Mouse (Mus musculus): ENCODE results near the gene Agap1. TPM values are rescaled to one million over a fixed set of nuclear protein-coding genes. Genes with fewer than 3 reads are reported as not detected.

The Agap1 gene
- polyA plus RNA-seq, 1 experiment from 2014 or later = 11.3 TPM

GRCm38 (mm10) chr1:89574941-89575890 lies 120.6 kb downstream of the Agap1 start:
- no peaks in the 10 kb centered on the region for H3K36me3 ChIP-seq
- ATAC-seq (replicated peaks; ENCODE audit: low FRiP score) = no peak

GRCm38 (mm10) chr1:89576174-89576890 lies 121.7 kb downstream of the Agap1 start:
- peaks cover 3% of the 10 kb centered on the region for H3K27me3 ChIP-seq
- peak overlapping the region; percentile 86 for H3K27ac ChIP-seq
- peak overlapping the region; percentile 29; the same call in 1 of the 2 replicates for H3K9ac ChIP-seq
- peaks cover 60% of the 10 kb centered on the region for H3K4me1 ChIP-seq
- ATAC-seq (replicated peaks; ENCODE audit: low FRiP score) = no peak
- H3K36me3 ChIP-seq = no peaks in the 10 kb centered on the region
- 70% methylated on average over 7 of the region's 7 CpGs for WGBS
- H3K4me3 ChIP-seq (replicated peaks) = no peak overlapping the region
- peak overlapping the region; percentile 52; the same call in 1 of the 2 replicates for H3K4me2 ChIP-seq
- H3K9me3 ChIP-seq (replicated peaks) = no peaks in the 10 kb centered on the region

More at GRCm38 (mm10) chr1:89574941-89575890, 120.6 kb downstream of the Agap1 start:
- H3K9ac ChIP-seq = no peak overlapping the region
- no peaks in the 10 kb centered on the region for H3K27me3 ChIP-seq
- H3K9me3 ChIP-seq (replicated peaks) = no peaks in the 10 kb centered on the region
- no peak overlapping the region for H3K4me3 ChIP-seq (replicated peaks)
- H3K4me1 ChIP-seq = peaks cover 61% of the 10 kb centered on the region
- H3K27ac ChIP-seq = no peak overlapping the region
- no peak overlapping the region for H3K4me2 ChIP-seq
- WGBS = 49% methylated on average over 7 of the region's 7 CpGs

- peak; percentile 38; the same call in 1 of the 2 replicates for ATAC-seq (replicated peaks; ENCODE audit: low FRiP score)
- Histone ChIP-seq H3K4me2 (peak overlapping the region; percentile 52), H3K4me3 (replicated peaks) (peak overlapping the region; percentile 23; the same call in 1 of the 2 replicates), H3K9me3 (replicated peaks) (no peaks in the 10 kb centered on the region), H3K27ac (peak overlapping the region; percentile 86), H3K4me1 (peaks cover 62% of the 10 kb centered on the region), H3K9ac (peak overlapping the region; percentile 29; the same call in 1 of the 2 replicates), H3K27me3 (peaks cover 10% of the 10 kb centered on the region), H3K36me3 (no peaks in the 10 kb centered on the region)
- 12% methylated on average over 4 of the region's 4 CpGs for WGBS
Measured at GRCm38 (mm10) chr1:89576985-89577384, 122.4 kb downstream of the Agap1 start.

- Histone ChIP-seq H3K36me3 (no peaks in the 10 kb centered on the region), H3K27me3 (peaks cover 12% of the 10 kb centered on the region), H3K4me1 (peaks cover 69% of the 10 kb centered on the region), H3K4me2 (peak overlapping the region; percentile 99), H3K27ac (peak overlapping the region; percentile 76), H3K4me3 (replicated peaks) (peak overlapping the region; percentile 68), H3K9me3 (replicated peaks) (no peaks in the 10 kb centered on the region), H3K9ac (peak overlapping the region; percentile 69)
- ATAC-seq (replicated peaks; ENCODE audit: low FRiP score) = peak; percentile 63
- WGBS = under 1% methylated on average over 117 of the region's 146 CpGs
Measured at GRCm38 (mm10) chr1:89580031-89580998, 125.7 kb downstream of the Agap1 start.

GRCm38 (mm10) chr1:89580999-89581765 lies 126.6 kb downstream of the Agap1 start:
- peak; percentile 60 for ATAC-seq (replicated peaks; ENCODE audit: low FRiP score)
- no peaks in the 10 kb centered on the region for H3K9me3 ChIP-seq (replicated peaks)
- H3K27me3 ChIP-seq = peaks cover 12% of the 10 kb centered on the region
- H3K4me1 ChIP-seq = peaks cover 60% of the 10 kb centered on the region
- peak overlapping the region; percentile 76; the same call in 1 of the 2 replicates for H3K27ac ChIP-seq
- no peaks in the 10 kb centered on the region for H3K36me3 ChIP-seq
- WGBS = under 1% methylated on average over 86 of the region's 95 CpGs
- H3K4me3 ChIP-seq (replicated peaks) = peak overlapping the region; percentile 68
- peak overlapping the region; percentile 99 for H3K4me2 ChIP-seq
- H3K9ac ChIP-seq = peak overlapping the region; percentile 69

- peaks cover 12% of the 10 kb centered on the region for H3K27me3 ChIP-seq
- H3K9ac ChIP-seq = peak overlapping the region; percentile 69
- peak; percentile 16 for ATAC-seq (replicated peaks; ENCODE audit: low FRiP score)
Measured at GRCm38 (mm10) chr1:89581766-89582125, 127.1 kb downstream of the Agap1 start.

GRCm38 (mm10) chr1:89583369-89583768 lies 128.8 kb downstream of the Agap1 start:
- Histone ChIP-seq H3K27ac (no peak overlapping the region), H3K4me3 (replicated peaks) (no peak overlapping the region), H3K9ac (no peak overlapping the region), H3K9me3 (replicated peaks) (no peaks in the 10 kb centered on the region), H3K27me3 (peaks cover 12% of the 10 kb centered on the region), H3K4me2 (no peak overlapping the region), H3K4me1 (peaks cover 54% of the 10 kb centered on the region), H3K36me3 (no peaks in the 10 kb centered on the region)
- WGBS = 79% methylated on average over 5 of the region's 5 CpGs
- no peak for ATAC-seq (replicated peaks; ENCODE audit: low FRiP score)

More at GRCm38 (mm10) chr1:89581766-89582125, 127.1 kb downstream of the Agap1 start:
- no peaks in the 10 kb centered on the region for H3K36me3 ChIP-seq
- peaks cover 58% of the 10 kb centered on the region for H3K4me1 ChIP-seq
- H3K4me3 ChIP-seq (replicated peaks) = peak overlapping the region; percentile 68
- peak overlapping the region; percentile 99 for H3K4me2 ChIP-seq
- WGBS = 17% methylated on average over 6 of the region's 6 CpGs
- no peak overlapping the region for H3K27ac ChIP-seq
- H3K9me3 ChIP-seq (replicated peaks) = no peaks in the 10 kb centered on the region

- Histone ChIP-seq H3K4me3 (replicated peaks) (no peak overlapping the region), H3K4me2 (no peak overlapping the region), H3K36me3 (peaks cover 6% of the 10 kb centered on the region; the same call in 1 of the 2 replicates), H3K27ac (no peak overlapping the region), H3K27me3 (peaks cover 1% of the 10 kb centered on the region), H3K4me1 (peaks cover 25% of the 10 kb centered on the region), H3K9ac (no peak overlapping the region), H3K9me3 (replicated peaks) (no peaks in the 10 kb centered on the region)
- WGBS = 65% methylated on average over 14 of the region's 14 CpGs
- no peak for ATAC-seq (replicated peaks; ENCODE audit: low FRiP score)
Measured at GRCm38 (mm10) chr1:89586991-89587683, 132.5 kb downstream of the Agap1 start.

- H3K27ac ChIP-seq = no peak overlapping the region
Measured at GRCm38 (mm10) chr1:89588154-89588553, 133.5 kb downstream of the Agap1 start.

GRCm38 (mm10) chr1:89590994-89591393 lies 136.4 kb downstream of the Agap1 start:
- no peaks in the 10 kb centered on the region for H3K27me3 ChIP-seq
- no peak overlapping the region for H3K27ac ChIP-seq
- no peak overlapping the region for H3K9ac ChIP-seq
- no peaks in the 10 kb centered on the region for H3K9me3 ChIP-seq (replicated peaks)
- no peak for ATAC-seq (replicated peaks; ENCODE audit: low FRiP score)
- no peak overlapping the region for H3K4me2 ChIP-seq
- WGBS = 92% methylated on average over 7 of the region's 7 CpGs
- H3K4me1 ChIP-seq = peaks cover 15% of the 10 kb centered on the region; the same call in 1 of the 2 replicates
- peaks cover 8% of the 10 kb centered on the region; the same call in 1 of the 2 replicates for H3K36me3 ChIP-seq
- no peak overlapping the region for H3K4me3 ChIP-seq (replicated peaks)

More at GRCm38 (mm10) chr1:89588154-89588553, 133.5 kb downstream of the Agap1 start:
- Histone ChIP-seq H3K4me2 (no peak overlapping the region), H3K27me3 (no peaks in the 10 kb centered on the region), H3K9ac (no peak overlapping the region), H3K4me1 (peaks cover 16% of the 10 kb centered on the region; the same call in 1 of the 2 replicates), H3K9me3 (replicated peaks) (no peaks in the 10 kb centered on the region), H3K4me3 (replicated peaks) (no peak overlapping the region), H3K36me3 (peaks cover 8% of the 10 kb centered on the region; the same call in 1 of the 2 replicates)
- no peak for ATAC-seq (replicated peaks; ENCODE audit: low FRiP score)
- WGBS = 66% methylated on average over 4 of the region's 4 CpGs
